Mouse (Mus musculus) midbrain, embryonic 10.5 days (tissue): ENCODE data around the gene Gabrb1. TPM values are rescaled to one million over a fixed set of nuclear protein-coding genes. Genes with fewer than 3 reads are reported as not detected.
"Not testable (repeated sequence)": the region's sequence is repeated elsewhere in the genome, so short reads cannot be mapped to it uniquely, and the experiment has no call there.

ENCODE experiments used
- DNase-seq: peaks from one replicate; pipeline ENCODE4 v3.0.0-alpha.2; 2017; ENCODE audit warnings: low spot score
- H3K27ac ChIP-seq: fragments of 300-500 bp; sonication (generic); replicated peaks from 2 replicates; pipeline ENCODE4 v1.5.1; 2016; ENCODE audit warnings: mild to moderate bottlenecking
- H3K27me3 ChIP-seq: fragments of 300-500 bp; sonication (generic); 2 replicates; pipeline ENCODE4 v1.6.1; 2016; ENCODE audit warnings: low read depth, mild to moderate bottlenecking; ENCODE audit not compliant: poor library complexity, severe bottlenecking
- H3K36me3 ChIP-seq: fragments of 300-500 bp; sonication (generic); 2 replicates; pipeline ENCODE4 v1.6.1; 2016; ENCODE audit warnings: mild to moderate bottlenecking, moderate library complexity
- H3K4me1 ChIP-seq: fragments of 300-500 bp; sonication (generic); 2 replicates; pipeline ENCODE4 v1.6.1; 2016
- H3K4me3 ChIP-seq: fragments of 300-500 bp; sonication (generic); 2 replicates; pipeline ENCODE4 v1.5.1; 2016; ENCODE audit warnings: mild to moderate bottlenecking, moderate library complexity
- H3K9me3 ChIP-seq: fragments of 300-500 bp; sonication (generic); replicated peaks from 2 replicates; pipeline ENCODE4 v1.6.1; 2016; ENCODE audit warnings: mild to moderate bottlenecking
- WGBS: fragments of 180-500 bp; shearing (Covaris S2); methylation state at CpG from one replicate; pipeline ENCODE4 v1.1.7; 2016; 5-methylcytosine and 5-hydroxymethylcytosine counted together
- polyA plus RNA-seq: library from polyadenylated mRNA; unstranded; fragments of >200 nt; fragmentation: Nextera tagmentation; extraction: Ambion mirVana; gene quantifications from 2 replicates; pipeline ENCODE4 v1.2.1, GENCODE M21; 2016

Gabrb1 gene
- polyA plus RNA-seq, 1 experiment from 2014 or later = 0.16 TPM

DNA sequence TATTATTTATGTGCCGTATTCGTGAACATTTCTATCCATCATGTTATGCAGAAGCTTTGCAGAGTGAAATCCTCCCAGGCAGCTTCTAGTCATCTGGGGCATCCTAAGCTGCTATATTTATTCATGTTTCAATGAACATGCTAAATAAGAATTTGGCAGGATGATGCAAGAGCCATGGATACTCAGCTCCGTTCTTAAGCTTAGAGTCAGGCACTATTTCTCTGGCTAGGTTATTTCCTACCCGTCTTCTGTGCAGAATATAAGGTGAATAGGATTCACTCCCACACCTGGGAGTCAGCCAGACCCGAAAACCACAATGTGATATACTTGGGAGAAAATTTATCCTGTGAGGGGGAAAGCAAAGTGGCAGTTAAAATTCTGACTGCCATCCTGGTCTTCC is 314.9 kb downstream of the Gabrb1 start:
- Histone ChIP-seq H3K4me1 (peaks cover 21% of the 10 kb centered on the region), H3K9me3 (no peaks in the 10 kb centered on the region), H3K27ac (no peak overlapping the region), H3K4me3 (no peak overlapping the region), H3K36me3 (no peaks in the 10 kb centered on the region), H3K27me3 (no peaks in the 10 kb centered on the region)
- WGBS = 84% methylated on average over 5 of the region's 5 CpGs
- no peak for DNase-seq

DNA sequence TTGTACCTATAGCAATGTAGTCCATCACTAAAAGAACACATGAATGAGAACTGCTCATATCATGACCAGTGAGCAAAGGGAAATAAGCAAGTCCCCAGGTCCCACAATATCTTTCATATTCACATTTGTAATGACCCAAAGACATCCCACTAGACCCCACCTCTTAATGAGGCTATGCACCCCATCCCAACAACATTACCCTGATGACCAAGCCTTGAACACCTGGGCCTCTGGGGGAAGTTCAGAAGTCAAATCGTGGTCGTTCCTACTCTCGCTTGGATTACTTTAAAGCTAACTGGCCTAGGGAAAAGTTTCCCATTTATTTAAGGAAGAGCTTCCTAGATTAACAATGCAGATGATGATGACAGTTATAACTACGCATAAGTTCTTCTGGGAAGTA is 318.2 kb downstream of the Gabrb1 start:
- no peak overlapping the region for H3K4me3 ChIP-seq
- H3K4me1 ChIP-seq = peaks cover 10% of the 10 kb centered on the region
- DNase-seq = no peak
- H3K27ac ChIP-seq = no peak overlapping the region
- H3K27me3 ChIP-seq = no peaks in the 10 kb centered on the region
- WGBS = 86% methylated on average over 4 of the region's 4 CpGs
- H3K36me3 ChIP-seq = no peaks in the 10 kb centered on the region
- no peaks in the 10 kb centered on the region for H3K9me3 ChIP-seq

- peaks cover 10% of the 10 kb centered on the region for H3K4me1 ChIP-seq
- no peak overlapping the region for H3K4me3 ChIP-seq
- H3K9me3 ChIP-seq = no peaks in the 10 kb centered on the region
- DNase-seq = peak; percentile 30
- 50% methylated on average over 5 of the region's 5 CpGs for WGBS
- peak overlapping the region; percentile 38; the same call in 1 of the 2 replicates for H3K27ac ChIP-seq
- no peaks in the 10 kb centered on the region for H3K36me3 ChIP-seq
- H3K27me3 ChIP-seq = no peaks in the 10 kb centered on the region
These were observed 318.7 kb downstream of the Gabrb1 start for GRCm38 (mm10) chr5:71976571-71977061.

- 67% methylated on average over 1 of the region's 1 CpGs for whole genome bisulfite sequencing
- Histone ChIP-seq H3K4me1 (no peaks in the 10 kb centered on the region), H3K27ac (no peak overlapping the region), H3K4me3 (no peak overlapping the region), H3K9me3 (no peaks in the 10 kb centered on the region), H3K36me3 (no peaks in the 10 kb centered on the region), H3K27me3 (no peaks in the 10 kb centered on the region)
- no peak for DNase-seq
These were observed 328.6 kb downstream of the Gabrb1 start for GRCm38 (mm10) chr5:71986561-71986960.

- WGBS = 65% methylated on average over 5 of the region's 5 CpGs
- H3K36me3 ChIP-seq = no peaks in the 10 kb centered on the region
- no peak for DNase-seq
- H3K9me3 ChIP-seq = no peaks in the 10 kb centered on the region
- no peak overlapping the region for H3K4me3 ChIP-seq
- no peaks in the 10 kb centered on the region for H3K4me1 ChIP-seq
- H3K27me3 ChIP-seq = no peaks in the 10 kb centered on the region
- no peak overlapping the region for H3K27ac ChIP-seq
These were observed 329.1 kb downstream of the Gabrb1 start for GRCm38 (mm10) chr5:71986983-71987398.

- no peaks in the 10 kb centered on the region for H3K9me3 ChIP-seq
- no peak overlapping the region for H3K4me3 ChIP-seq
- H3K4me1 ChIP-seq = no peaks in the 10 kb centered on the region
- no peak for DNase-seq
- H3K27me3 ChIP-seq = no peaks in the 10 kb centered on the region
- WGBS = 74% methylated on average over 4 of the region's 4 CpGs
- no peaks in the 10 kb centered on the region for H3K36me3 ChIP-seq
- H3K27ac ChIP-seq = no peak overlapping the region
These were observed 341.6 kb downstream of the Gabrb1 start for GRCm38 (mm10) chr5:71999466-71999865.

- no peak for DNase-seq
- WGBS = 88% methylated on average over 3 of the region's 3 CpGs
- Histone ChIP-seq H3K27ac (no peak overlapping the region), H3K36me3 (no peaks in the 10 kb centered on the region), H3K4me1 (no peaks in the 10 kb centered on the region), H3K27me3 (no peaks in the 10 kb centered on the region), H3K9me3 (no peaks in the 10 kb centered on the region), H3K4me3 (no peak overlapping the region)
These were observed 346.0 kb downstream of the Gabrb1 start for GRCm38 (mm10) chr5:72003811-72004435.

DNA sequence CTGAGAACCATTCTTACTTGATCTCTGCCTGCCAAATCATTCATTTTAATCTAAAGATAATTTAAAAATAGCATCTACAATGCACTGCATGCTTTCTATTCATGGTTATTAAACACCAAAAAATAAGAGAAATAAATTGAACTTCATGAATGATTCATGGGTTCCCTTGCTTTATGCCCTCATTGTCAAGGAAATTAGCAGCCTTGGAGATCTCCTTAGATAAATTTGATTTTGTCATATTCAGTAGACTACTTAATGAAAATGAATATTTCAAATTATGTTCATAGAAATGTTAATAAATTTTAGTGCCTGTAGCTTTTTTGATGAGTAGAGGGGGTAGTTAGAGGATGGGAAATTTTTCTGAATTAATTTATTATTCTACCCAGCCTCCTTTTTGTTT is 379.0 kb downstream of the Gabrb1 start:
- Histone ChIP-seq H3K4me1 (no peaks in the 10 kb centered on the region), H3K27ac (no peak overlapping the region), H3K4me3 (no peak overlapping the region), H3K9me3 (no peaks in the 10 kb centered on the region), H3K27me3 (no peaks in the 10 kb centered on the region), H3K36me3 (no peaks in the 10 kb centered on the region)
- no peak for DNase-seq

- Histone ChIP-seq H3K9me3 (no peaks in the 10 kb centered on the region), H3K36me3 (no peaks in the 10 kb centered on the region), H3K27ac (no peak overlapping the region), H3K4me3 (no peak overlapping the region), H3K4me1 (no peaks in the 10 kb centered on the region), H3K27me3 (no peaks in the 10 kb centered on the region)
- WGBS = 85% methylated on average over 12 of the region's 12 CpGs
- DNase-seq = no peak
These were observed 385.6 kb downstream of the Gabrb1 start for GRCm38 (mm10) chr5:72043226-72044151.

GRCm38 (mm10) chr5:72046261-72046660 is 388.3 kb downstream of the Gabrb1 start:
- DNase-seq = no peak
- H3K27ac ChIP-seq = no peak overlapping the region
- H3K4me3 ChIP-seq = no peak overlapping the region
- no peaks in the 10 kb centered on the region for H3K36me3 ChIP-seq
- no peaks in the 10 kb centered on the region for H3K4me1 ChIP-seq
- 84% methylated on average over 2 of the region's 2 CpGs for WGBS
- no peaks in the 10 kb centered on the region for H3K27me3 ChIP-seq
- no peaks in the 10 kb centered on the region for H3K9me3 ChIP-seq

DNA sequence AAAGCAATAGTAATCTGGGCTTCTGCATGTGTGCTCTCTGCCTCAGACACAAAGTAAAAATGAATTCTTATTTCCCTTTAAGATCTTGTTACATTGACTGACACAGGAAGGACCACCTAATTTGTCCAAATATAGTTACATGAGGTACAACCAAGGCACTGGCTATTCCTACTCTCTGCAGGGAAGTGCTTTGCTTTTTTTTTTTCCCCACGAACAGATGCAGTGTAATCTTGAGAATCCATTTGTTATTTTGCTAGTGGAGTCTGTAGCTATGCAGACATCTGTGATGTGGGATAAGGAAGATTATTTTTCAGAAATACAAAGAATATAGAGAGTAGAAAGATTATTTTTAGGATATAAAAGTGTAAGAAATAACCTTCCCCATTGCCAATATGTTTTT is 406.2 kb downstream of the Gabrb1 start:
- DNase-seq = no peak
- 77% methylated on average over 1 of the region's 1 CpGs for WGBS

GRCm38 (mm10) chr5:72068826-72069225 is 410.9 kb downstream of the Gabrb1 start:
- H3K27me3 ChIP-seq = no peaks in the 10 kb centered on the region
- no peak overlapping the region for H3K27ac ChIP-seq
- DNase-seq = no peak
- WGBS = 67% methylated on average over 6 of the region's 6 CpGs
- H3K9me3 ChIP-seq = no peaks in the 10 kb centered on the region
- H3K4me1 ChIP-seq = no peaks in the 10 kb centered on the region
- no peak overlapping the region for H3K4me3 ChIP-seq
- no peaks in the 10 kb centered on the region for H3K36me3 ChIP-seq

More for the DNA sequence above, 406.2 kb downstream of the Gabrb1 start:
- no peak overlapping the region for H3K27ac ChIP-seq
- H3K9me3 ChIP-seq = no peaks in the 10 kb centered on the region
- H3K36me3 ChIP-seq = no peaks in the 10 kb centered on the region
- no peaks in the 10 kb centered on the region for H3K27me3 ChIP-seq
- no peak overlapping the region for H3K4me3 ChIP-seq
- H3K4me1 ChIP-seq = no peaks in the 10 kb centered on the region

DNA sequence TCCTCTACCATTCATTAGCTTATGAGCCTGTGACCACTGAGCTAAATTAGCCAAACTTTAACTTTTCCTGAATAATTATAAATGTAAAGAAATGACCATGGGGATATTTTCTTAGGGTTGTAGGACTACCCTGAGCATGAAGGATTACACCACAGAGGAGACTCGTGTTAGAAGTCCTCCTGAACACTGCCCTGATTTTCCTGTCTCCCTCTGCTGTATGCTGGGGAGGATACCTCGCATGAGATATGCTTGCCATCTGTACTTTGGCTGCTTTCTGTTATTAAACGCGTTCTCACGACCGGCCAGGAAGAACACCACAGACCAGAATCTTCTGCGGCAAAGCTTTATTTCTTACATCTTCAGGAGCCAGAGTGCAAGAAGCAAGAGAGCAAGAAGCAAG is 411.5 kb downstream of the Gabrb1 start:
- H3K4me1 ChIP-seq, H3K4me3 ChIP-seq, DNase-seq, H3K36me3 ChIP-seq, H3K27me3 ChIP-seq, H3K27ac ChIP-seq, H3K9me3 ChIP-seq: not testable (repeated sequence)
- WGBS = 90% methylated on average over 7 of the region's 7 CpGs
